Mouse (Mus musculus) CD8-positive naive resting alpha-beta T cell, adult 2 months (primary cell): Measurements from ENCODE around the gene Klhl24.
"Not testable (repeated sequence)": the region's sequence is repeated elsewhere in the genome, so short reads cannot be mapped to it uniquely, and the experiment has no call there.

Experiments used
- DNase-seq, 2 experiments: peaks; one replicate each; pipeline ENCODE4 v3.0.0; 2022; ENCODE audit warnings: low read depth in 2 of 2, low spot score in 2 of 2

Klhl24 gene

GRCm38 (mm10) chr16:20097069-20097710 lies at the start of gene Klhl24:
TSS of gene Klhl24 (plus strand) at chr16:20097542.
- DNase-seq, result peak; percentile 92 to 93

GRCm38 (mm10) chr16:20052655-20053054 lies 44.7 kb upstream of the Klhl24 start:
- no peak for DNase-seq

- DNase-seq, result no peak
These were observed 24.6 kb upstream of the Klhl24 start for GRCm38 (mm10) chr16:20072770-20073169.

- DNase-seq, result no peak
These were observed 20.7 kb upstream of the Klhl24 start for GRCm38 (mm10) chr16:20076675-20077074.

GRCm38 (mm10) chr16:20080271-20080670 lies 17.1 kb upstream of the Klhl24 start:
- no peak for DNase-seq

GRCm38 (mm10) chr16:20084623-20085022 lies 12.7 kb upstream of the Klhl24 start:
- DNase-seq, result no peak

GRCm38 (mm10) chr16:20085250-20085905 lies 12.0 kb upstream of the Klhl24 start:
- DNase-seq, result no peak

GRCm38 (mm10) chr16:20086976-20087375 lies 10.4 kb upstream of the Klhl24 start:
- DNase-seq, result no peak

- DNase-seq, result no peak
These were observed 7.7 kb upstream of the Klhl24 start for GRCm38 (mm10) chr16:20089636-20090035.

- no peak for DNase-seq
These were observed 6.3 kb upstream of the Klhl24 start for GRCm38 (mm10) chr16:20090921-20091575.

GRCm38 (mm10) chr16:20095966-20096365 lies 1.4 kb upstream of the Klhl24 start:
- DNase-seq, result peak in 1 of 2 experiments; percentile 17

GRCm38 (mm10) chr16:20097711-20098374 lies 501 bp downstream of the Klhl24 start:
- DNase-seq, result peak; percentile 88 to 89

GRCm38 (mm10) chr16:20098375-20098727 lies 1.0 kb downstream of the Klhl24 start:
- no peak for DNase-seq

GRCm38 (mm10) chr16:20098866-20099629 lies 1.7 kb downstream of the Klhl24 start:
- no peak for DNase-seq

- DNase-seq, result no peak
These were observed 9.7 kb downstream of the Klhl24 start for GRCm38 (mm10) chr16:20106996-20107395.

- no peak for DNase-seq
These were observed 11.6 kb downstream of the Klhl24 start for GRCm38 (mm10) chr16:20108961-20109360.

- no peak for DNase-seq
These were observed 15.3 kb downstream of the Klhl24 start for GRCm38 (mm10) chr16:20112649-20113048.

GRCm38 (mm10) chr16:20116069-20116468 lies 18.7 kb downstream of the Klhl24 start:
- no peak for DNase-seq

- not testable (repeated sequence) for DNase-seq
These were observed 29.1 kb downstream of the Klhl24 start for GRCm38 (mm10) chr16:20126319-20126883.

GRCm38 (mm10) chr16:20130397-20130796 lies 33.1 kb downstream of the Klhl24 start:
- DNase-seq, result no peak
